Mouse (Mus musculus) hindbrain, embryonic 14.5 days (tissue): Measurements from ENCODE around the gene Slc5a5. TPM values are rescaled to one million over a fixed set of nuclear protein-coding genes. Genes with fewer than 3 reads are reported as not detected.

Experiments used
- ATAC-seq: fragments of 200-750 bp; cut with Nextera tagmentation; 2 replicates; pipeline ENCODE4 v1.8.0; 2017; ENCODE audit warnings: moderate number of reproducible peaks, mild to moderate bottlenecking, moderate TSS enrichment, moderate library complexity; ENCODE audit not compliant: low FRiP score
- DNase-seq: peaks from one replicate; pipeline ENCODE4 v3.0.0-alpha.2; 2015; ENCODE audit warnings: low spot score
- H3K27ac ChIP-seq: fragments of 300-500 bp; sonication (generic); 2 replicates; pipeline ENCODE4 v1.5.1; 2014; ENCODE audit warnings: mild to moderate bottlenecking, moderate library complexity
- H3K27me3 ChIP-seq: fragments of 300-500 bp; sonication (generic); 2 replicates; pipeline ENCODE4 v1.6.1; 2014; ENCODE audit warnings: mild to moderate bottlenecking, low read length, mixed read lengths; ENCODE audit not compliant: control insufficient read depth, insufficient read depth
- H3K36me3 ChIP-seq: fragments of 300-500 bp; sonication (generic); replicated peaks from 2 replicates; pipeline ENCODE4 v1.6.1; 2014; ENCODE audit not compliant: control insufficient read depth, insufficient read depth
- H3K4me1 ChIP-seq: fragments of 300-500 bp; sonication (generic); replicated peaks from 2 replicates; pipeline ENCODE4 v1.6.1; 2014; ENCODE audit warnings: antibody characterized with exemption, low read length, mixed read lengths; ENCODE audit not compliant: control insufficient read depth, insufficient read depth
- H3K4me2 ChIP-seq: fragments of 300-500 bp; sonication (generic); replicated peaks from 2 replicates; pipeline ENCODE4 v1.6.1; 2014; ENCODE audit warnings: mild to moderate bottlenecking, moderate library complexity
- H3K4me3 ChIP-seq: fragments of 300-500 bp; sonication (generic); replicated peaks from 2 replicates; pipeline ENCODE4 v1.5.1; 2014; ENCODE audit warnings: mild to moderate bottlenecking, low read length
- H3K9ac ChIP-seq: fragments of 300-500 bp; sonication (generic); 2 replicates; pipeline ENCODE4 v1.6.1; 2014
- H3K9me3 ChIP-seq: fragments of 300-500 bp; sonication (generic); 2 replicates; pipeline ENCODE4 v1.6.1; 2016; ENCODE audit warnings: low read length; ENCODE audit not compliant: control insufficient read depth
- WGBS: fragments of 180-500 bp; shearing (Covaris S2); extraction: QIAGEN DNeasy Blood & Tissue Kit; methylation state at CpG from one replicate; pipeline ENCODE4 v1.1.7; 2014; 5-methylcytosine and 5-hydroxymethylcytosine counted together
- polyA plus RNA-seq: library from polyadenylated mRNA; unstranded; fragments of >200 nt; fragmentation: Nextera tagmentation; extraction: Ambion mirVana; gene quantifications from 2 replicates; pipeline ENCODE4 v1.2.1, GENCODE M21; 2014

Slc5a5 gene
- polyA plus RNA-seq, 1 experiment from 2014 or later = 1.5 TPM

GRCm38 (mm10) chr8:70853863-70854262 is 38.7 kb downstream of the Slc5a5 start:
- Histone ChIP-seq H3K4me1 (peaks cover 19% of the 10 kb centered on the region), H3K9me3 (no peaks in the 10 kb centered on the region), H3K27me3 (no peaks in the 10 kb centered on the region), H3K4me3 (no peak overlapping the region), H3K27ac (no peak overlapping the region), H3K9ac (no peak overlapping the region), H3K36me3 (peaks cover 10% of the 10 kb centered on the region; the same call in 1 of the 2 replicates), H3K4me2 (no peak overlapping the region)
- DNase-seq (no peak), ATAC-seq (no peak)
- 91% methylated on average over 2 of the region's 2 CpGs for WGBS

GRCm38 (mm10) chr8:70852595-70853231 is 39.8 kb downstream of the Slc5a5 start:
- no peak for DNase-seq
- no peak for ATAC-seq
- Histone ChIP-seq H3K4me3 (no peak overlapping the region), H3K36me3 (peaks cover 10% of the 10 kb centered on the region; the same call in 1 of the 2 replicates), H3K9me3 (no peaks in the 10 kb centered on the region), H3K9ac (no peak overlapping the region), H3K27me3 (no peaks in the 10 kb centered on the region), H3K4me2 (no peak overlapping the region), H3K4me1 (peaks cover 13% of the 10 kb centered on the region), H3K27ac (no peak overlapping the region)
- WGBS = 89% methylated on average over 41 of the region's 41 CpGs

- Histone ChIP-seq H3K27ac (no peak overlapping the region), H3K4me3 (no peak overlapping the region), H3K4me1 (peaks cover 9% of the 10 kb centered on the region), H3K27me3 (no peaks in the 10 kb centered on the region), H3K4me2 (no peak overlapping the region), H3K9me3 (no peaks in the 10 kb centered on the region), H3K9ac (no peak overlapping the region), H3K36me3 (peaks cover 10% of the 10 kb centered on the region; the same call in 1 of the 2 replicates)
- WGBS = 70% methylated on average over 5 of the region's 6 CpGs
- ATAC-seq (no peak), DNase-seq (no peak)
These were observed 40.7 kb downstream of the Slc5a5 start for GRCm38 (mm10) chr8:70851837-70852236.

- 96% methylated on average over 4 of the region's 4 CpGs for WGBS
- no peak overlapping the region for H3K4me2 ChIP-seq
- DNase-seq = no peak
- H3K4me3 ChIP-seq = no peak overlapping the region
- ATAC-seq = no peak
- H3K9me3 ChIP-seq = no peaks in the 10 kb centered on the region
- peaks cover 10% of the 10 kb centered on the region; the same call in 1 of the 2 replicates for H3K36me3 ChIP-seq
- H3K27ac ChIP-seq = no peak overlapping the region
- H3K27me3 ChIP-seq = no peaks in the 10 kb centered on the region
- H3K9ac ChIP-seq = no peak overlapping the region
- peaks cover 4% of the 10 kb centered on the region; the same call in 1 of the 2 replicates for H3K4me1 ChIP-seq
These were observed 41.6 kb downstream of the Slc5a5 start for GRCm38 (mm10) chr8:70850947-70851346.

GRCm38 (mm10) chr8:70850132-70850845 is 42.3 kb downstream of the Slc5a5 start:
- H3K4me2 ChIP-seq = no peak overlapping the region
- no peak overlapping the region for H3K9ac ChIP-seq
- peaks cover 4% of the 10 kb centered on the region; the same call in 1 of the 2 replicates for H3K4me1 ChIP-seq
- H3K4me3 ChIP-seq = no peak overlapping the region
- peaks cover 10% of the 10 kb centered on the region; the same call in 1 of the 2 replicates for H3K36me3 ChIP-seq
- 85% methylated on average over 7 of the region's 7 CpGs for WGBS
- H3K27ac ChIP-seq = no peak overlapping the region
- ATAC-seq (no peak), DNase-seq (no peak)
- H3K27me3 ChIP-seq = no peaks in the 10 kb centered on the region
- no peaks in the 10 kb centered on the region for H3K9me3 ChIP-seq

- Histone ChIP-seq H3K36me3 (peaks cover 10% of the 10 kb centered on the region; the same call in 1 of the 2 replicates), H3K4me2 (no peak overlapping the region), H3K4me1 (peaks cover 3% of the 10 kb centered on the region; the same call in 1 of the 2 replicates), H3K27ac (no peak overlapping the region), H3K27me3 (no peaks in the 10 kb centered on the region), H3K9ac (no peak overlapping the region), H3K4me3 (no peak overlapping the region), H3K9me3 (no peaks in the 10 kb centered on the region)
- DNase-seq (no peak), ATAC-seq (no peak)
- 87% methylated on average over 3 of the region's 3 CpGs for WGBS
These were observed 43.1 kb downstream of the Slc5a5 start for GRCm38 (mm10) chr8:70849333-70849990.

GRCm38 (mm10) chr8:70846371-70847154 is 46.0 kb downstream of the Slc5a5 start:
- DNase-seq = no peak
- Histone ChIP-seq H3K4me3 (no peak overlapping the region), H3K9me3 (no peaks in the 10 kb centered on the region), H3K27me3 (no peaks in the 10 kb centered on the region), H3K4me2 (no peak overlapping the region), H3K27ac (no peak overlapping the region), H3K9ac (no peak overlapping the region), H3K4me1 (peaks cover 3% of the 10 kb centered on the region; the same call in 1 of the 2 replicates), H3K36me3 (no peaks in the 10 kb centered on the region)
- 57% methylated on average over 15 of the region's 15 CpGs for WGBS
- no peak for ATAC-seq

- Histone ChIP-seq H3K4me1 (peaks cover 3% of the 10 kb centered on the region; the same call in 1 of the 2 replicates), H3K27me3 (no peaks in the 10 kb centered on the region), H3K9ac (no peak overlapping the region), H3K27ac (no peak overlapping the region), H3K36me3 (no peaks in the 10 kb centered on the region), H3K4me3 (no peak overlapping the region), H3K9me3 (no peaks in the 10 kb centered on the region), H3K4me2 (no peak overlapping the region)
- no peak for ATAC-seq
- WGBS = 44% methylated on average over 5 of the region's 5 CpGs
- no peak for DNase-seq
These were observed 47.4 kb downstream of the Slc5a5 start for GRCm38 (mm10) chr8:70845108-70845507.
